Mouse (Mus musculus): Measurements from ENCODE around the gene H2-M2. TPM values are rescaled to one million over a fixed set of nuclear protein-coding genes. Genes with fewer than 3 reads are reported as not detected.

Gene H2-M2
- total RNA-seq (2023) = not detected in 2 replicates

DNA sequence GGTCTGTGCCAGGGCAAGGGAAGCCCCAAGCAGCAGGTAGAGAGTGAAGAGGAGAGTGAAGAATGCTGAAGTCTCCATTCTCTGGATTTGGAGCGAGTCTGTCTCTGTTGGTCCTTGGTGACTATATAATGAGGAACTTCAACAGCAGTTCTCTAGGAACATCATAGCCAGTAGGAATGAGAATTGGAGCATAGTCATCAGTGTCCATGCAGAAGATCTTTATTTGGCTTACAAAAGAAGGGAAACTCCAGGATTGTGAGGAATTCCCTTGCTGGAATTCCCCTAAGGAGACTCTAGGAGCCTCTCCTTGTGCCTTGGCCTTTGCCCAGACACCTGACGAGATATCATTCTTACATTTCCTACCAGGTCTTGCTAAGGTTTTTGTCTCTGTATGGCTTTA lies at the start of gene H2-M2:
Gene H2-M2 (minus strand): TSS at position 101 of the 400 bp plus-strand sequence.

DNA sequence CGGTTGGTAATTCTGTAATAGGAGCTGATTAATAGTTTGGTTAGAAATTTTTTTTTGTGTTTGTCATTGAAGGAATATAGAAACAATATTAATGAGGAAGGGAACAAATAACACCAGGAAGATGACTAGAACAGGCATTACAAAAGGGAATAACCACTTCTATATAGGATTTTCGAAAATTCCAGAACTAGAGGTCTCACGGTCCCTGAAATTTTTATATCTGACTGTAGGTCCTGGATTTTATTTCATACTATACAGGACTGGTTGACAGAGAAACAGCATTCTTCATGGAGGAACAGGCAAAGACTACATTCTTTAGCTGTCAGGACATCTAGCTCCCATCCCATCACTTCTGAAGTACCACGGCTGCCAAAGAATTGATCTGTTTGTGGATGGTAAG lies 24.4 kb upstream of the H2-M2 start, which contains the start of gene Olfr111:
Gene Olfr111 (plus strand): TSS at position 301 of the 400 bp plus-strand sequence.

DNA sequence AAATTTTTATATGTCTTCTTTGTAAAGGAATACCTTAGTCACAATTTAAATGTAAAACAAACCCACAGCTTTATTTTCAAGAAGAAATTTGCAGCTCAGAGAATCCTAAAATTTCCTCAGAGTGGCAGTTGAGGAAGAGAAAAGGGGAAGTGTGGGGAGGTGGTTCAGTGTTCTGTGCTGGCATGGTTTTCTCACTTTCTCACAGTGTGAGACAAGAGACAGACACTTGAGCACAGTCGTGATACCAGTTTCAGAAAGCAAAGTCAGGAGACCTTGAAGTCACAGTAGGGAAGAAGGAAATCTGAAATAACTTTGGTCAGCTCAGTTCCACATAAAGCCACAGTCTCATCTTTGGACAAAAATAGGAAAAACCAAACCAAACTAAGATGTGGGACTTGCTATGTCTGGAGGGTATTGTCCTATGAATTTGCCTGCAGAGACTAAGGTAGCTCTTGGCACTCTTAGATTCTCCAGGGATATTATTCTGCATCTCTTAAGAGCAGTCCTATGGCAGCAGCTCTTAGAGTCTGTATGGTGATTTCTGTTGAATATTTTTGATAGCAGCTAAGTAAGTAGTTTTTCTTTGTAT lies 8.7 kb upstream of the H2-M2 start, which contains the start of gene Olfr110:
Gene Olfr110 (plus strand): TSS at position 539 of the 589 bp plus-strand sequence.

DNA sequence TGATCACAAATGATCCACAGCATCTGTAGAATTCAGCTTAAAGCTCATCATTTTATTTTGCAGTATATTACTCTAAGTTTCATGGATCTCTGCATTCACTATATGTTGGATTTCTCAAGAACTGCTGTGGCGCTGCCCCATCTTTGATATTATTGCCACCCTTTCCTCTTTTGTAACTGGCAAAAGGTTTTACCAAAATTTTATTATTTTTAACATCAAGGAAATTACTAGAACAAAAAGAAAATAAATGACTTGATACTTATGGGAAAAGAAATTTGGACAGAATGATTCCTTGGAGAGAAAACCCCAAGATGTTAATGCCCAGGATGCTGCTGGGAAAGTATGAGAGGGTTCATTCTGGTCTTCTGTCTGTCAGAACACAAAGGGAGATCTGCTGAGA lies 24.7 kb downstream of the H2-M2 start, which contains the start of gene Olfr109:
Gene Olfr109 (plus strand): TSS at position 301 of the 400 bp plus-strand sequence.

DNA sequence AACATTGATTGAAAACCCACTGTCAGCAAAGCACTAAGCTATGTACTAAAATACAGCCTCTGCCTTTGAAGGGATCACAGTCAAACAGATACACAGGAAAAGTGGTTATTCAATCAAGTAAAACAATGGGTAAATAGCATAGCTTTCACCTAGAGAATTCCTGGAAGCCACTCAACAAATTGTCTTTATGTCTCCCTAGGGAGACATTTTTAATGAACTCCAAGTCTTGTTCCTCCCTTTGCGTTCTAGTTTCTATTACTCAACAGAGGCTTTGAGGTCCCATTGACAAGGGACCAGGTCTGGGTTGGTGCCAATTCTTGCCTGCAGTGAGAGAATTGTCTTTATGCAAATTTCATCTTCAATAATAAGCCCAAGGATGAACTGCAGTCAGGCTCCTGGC lies 38.2 kb downstream of the H2-M2 start, which contains the start of gene Olfr108:
Gene Olfr108 (plus strand): TSS at position 301 of the 400 bp plus-strand sequence.

Other genes starting within 250 kb of the H2-M2 start
- gene Olfr97, start 246.2 kb downstream of the H2-M2 start, total RNA-seq (2023) = not detected in 2 replicates
- not detected in 2 replicates for gene Olfr98, start 219.8 kb downstream of the H2-M2 start, total RNA-seq (2023)
- gene H2-M3, start 213.3 kb downstream of the H2-M2 start, total RNA-seq (2023) = 4.4 and 4.6 TPM in 2 replicates
- gene Olfr99, start 200.1 kb downstream of the H2-M2 start, total RNA-seq (2023) = not detected in 2 replicates
- not detected in 2 replicates for gene Olfr101, start 179.2 kb downstream of the H2-M2 start, total RNA-seq (2023)
- not detected in 2 replicates for gene Olfr102, start 166.5 kb downstream of the H2-M2 start, total RNA-seq (2023)
- not detected in 2 replicates for gene Olfr103, start 143.9 kb downstream of the H2-M2 start, total RNA-seq (2023)
- gene Olfr104-ps, start 124.0 kb downstream of the H2-M2 start, total RNA-seq (2023) = not detected in 2 replicates
- gene Olfr105-ps, start 104.5 kb downstream of the H2-M2 start, total RNA-seq (2023) = not detected in 2 replicates
- gene Olfr106-ps, start 93.2 kb downstream of the H2-M2 start, total RNA-seq (2023) = not detected in 2 replicates
- not detected in 2 replicates for gene Olfr107, start 84.3 kb downstream of the H2-M2 start, total RNA-seq (2023)
- not detected in 2 replicates for gene Olfr108, start 38.1 kb downstream of the H2-M2 start, total RNA-seq (2023)
- gene Olfr109, start 24.6 kb downstream of the H2-M2 start, total RNA-seq (2023) = not detected in 2 replicates
- gene Olfr110, start 8.9 kb upstream of the H2-M2 start, total RNA-seq (2023) = not detected in 2 replicates
- gene Olfr111, start 24.5 kb upstream of the H2-M2 start, total RNA-seq (2023) = not detected in 2 replicates
- not detected in 2 replicates for gene Olfr112, start 85.9 kb upstream of the H2-M2 start, total RNA-seq (2023)
- not detected in 2 replicates for gene Olfr113, start 94.1 kb upstream of the H2-M2 start, total RNA-seq (2023)
- gene Olfr114, start 109.2 kb upstream of the H2-M2 start, total RNA-seq (2023) = not detected in 2 replicates
- not detected in 2 replicates for gene Olfr115, start 143.6 kb upstream of the H2-M2 start, total RNA-seq (2023)
- not detected in 2 replicates for gene Olfr116, start 143.6 kb upstream of the H2-M2 start, total RNA-seq (2023)
- not detected in 2 replicates for gene Olfr117, start 180.2 kb upstream of the H2-M2 start, total RNA-seq (2023)
- not detected in 2 replicates for gene Olfr118, start 183.4 kb upstream of the H2-M2 start, total RNA-seq (2023)
- gene Olfr119, start 213.0 kb upstream of the H2-M2 start, total RNA-seq (2023) = not detected in 2 replicates
- not detected in 2 replicates for gene Olfr120, start 238.3 kb upstream of the H2-M2 start, total RNA-seq (2023)

Measured in neutrophil, adult 65 days (primary cell).